Mouse (Mus musculus) cerebellum, adult 2 months (tissue): ENCODE measurements around the gene Car11.
A peak's percentile ranks its signal among the peaks of the same experiment; 100 is the strongest.

Experiments
- CTCF ChIP-seq: fragments of 200-500 bp; IDR thresholded peaks from 2 replicates; pipeline ENCODE4 v1.5.1; 2011; ENCODE audit warnings: low read depth, mild to moderate bottlenecking, control low read depth, low read length, moderate library complexity, borderline replicate concordance; ENCODE audit not compliant: insufficient read depth
- POLR2A ChIP-seq: fragments of 200-500 bp; IDR thresholded peaks from 2 replicates; pipeline ENCODE4 v1.6.1; 2011; ENCODE audit warnings: low read length, control low read depth, borderline replicate concordance; ENCODE audit not compliant: insufficient read depth

- peak; percentile 36; the same call in 1 of the 2 replicates for TF ChIP-seq POLR2A
- TF ChIP-seq CTCF: no peak
Measured at GRCm38 (mm10) chr7:45700301-45701015, 815 bp downstream of the Car11 start.
